Comparison of ENCODE assay signal across 16 mouse cellular contexts in genomic region chr13:69778221-69778620, GRCm38 (mm10). TPM values are rescaled to one million over a fixed set of nuclear protein-coding genes. Genes with fewer than 3 reads are reported as not detected.
A peak's percentile ranks its signal among the peaks of the same experiment; 100 is the strongest.
DNase-seq lines count a peak whose midpoint lies in the region; ATAC-seq and TF ChIP-seq lines count a peak whose summit lies in the region.
"Had no signal": no experiment of that assay in that cellular context is flagged by ENCODE, and none has a peak within 500 bp of the region (broad histone marks: within the 10 kb centered on the region; RNA-seq: fewer than 3 reads in every experiment).

No protein-coding gene starts in this region.

- no peaks in the 10 kb centered on the region for H3K4me1 ChIP-seq in forebrain, postnatal 0 days (ENCODE audit: insufficient read depth)
- no peaks in the 10 kb centered on the region for H3K4me1 ChIP-seq in forebrain, embryonic 13.5 days
- H3K4me1 ChIP-seq: heart, embryonic 10.5 days; midbrain, embryonic 12.5 days had no signal

- no peaks in the 10 kb centered on the region for H3K9me3 ChIP-seq in forebrain, postnatal 0 days (ENCODE audit: low read length)
- no peaks in the 10 kb centered on the region for H3K9me3 ChIP-seq in forebrain, embryonic 13.5 days (replicated peaks)
- H3K9me3 ChIP-seq: embryonic facial prominence, embryonic 10.5 days; heart, embryonic 10.5 days; midbrain, embryonic 12.5 days had no signal

- no peaks in the 10 kb centered on the region for H3K27me3 ChIP-seq in forebrain, postnatal 0 days (ENCODE audit: insufficient read depth, low read length)
- H3K27me3 ChIP-seq in forebrain, embryonic 13.5 days: no peaks in the 10 kb centered on the region
- H3K27me3 ChIP-seq: midbrain, embryonic 12.5 days had no signal

- H3K4me2 ChIP-seq in forebrain, postnatal 0 days (ENCODE audit: low read depth): no peak overlapping the region
- no peak overlapping the region for H3K4me2 ChIP-seq in forebrain, embryonic 13.5 days
- H3K4me2 ChIP-seq: midbrain, embryonic 12.5 days had no signal

- 85% methylated on average over 19 of the region's 19 CpGs for WGBS in forebrain, postnatal 0 days
- WGBS in forebrain, embryonic 13.5 days: 94% methylated on average over 19 of the region's 19 CpGs

- no peak overlapping the region for H3K27ac ChIP-seq in forebrain, postnatal 0 days (ENCODE audit: low read depth, low read length)
- no peak overlapping the region for H3K27ac ChIP-seq in forebrain, embryonic 13.5 days
- H3K27ac ChIP-seq: embryonic facial prominence, embryonic 10.5 days; heart, embryonic 10.5 days; liver, embryonic 14.5 days; midbrain, embryonic 12.5 days had no signal

- ATAC-seq in forebrain, postnatal 0 days: peak; percentile 56; the same call in 1 of the 2 replicates
- no peak for ATAC-seq in forebrain, embryonic 13.5 days

- H3K4me3 ChIP-seq in forebrain, postnatal 0 days (ENCODE audit: low read depth, low read length): no peak overlapping the region
- H3K4me3 ChIP-seq in forebrain, embryonic 13.5 days: no peak overlapping the region
- H3K4me3 ChIP-seq: embryonic facial prominence, embryonic 10.5 days; heart, embryonic 10.5 days; midbrain, embryonic 12.5 days had no signal

- H3K9ac ChIP-seq in forebrain, postnatal 0 days: no peak overlapping the region
- H3K9ac ChIP-seq in forebrain, embryonic 13.5 days: no peak overlapping the region
- H3K9ac ChIP-seq: liver, embryonic 14.5 days; midbrain, embryonic 12.5 days had no signal

- DNase-seq in forebrain, postnatal 0 days: peak; percentile 46
- DNase-seq in layer of hippocampus, adult 8-10 months (ENCODE audit: low spot score in 2 of 2): peak; percentile 75 to 80
- DNase-seq in left cerebral cortex, postnatal 10 days (ENCODE audit: extremely low spot score in 1 of 2, low spot score in 2 of 2): peak; percentile 43 to 44
- DNase-seq in right cerebral cortex, postnatal 36 days (ENCODE audit: low spot score in 2 of 2): peak; percentile 82 to 87
- DNase-seq in adrenal gland, adult 8-10 months: no peak
- DNase-seq in cerebellum, adult 8-10 months: no peak
- DNase-seq in ovary, postnatal 14 days (ENCODE audit: low spot score): no peak
- DNase-seq: cerebellum, adult 9-11 months; lung, postnatal 14 days; thymus, postnatal 36 days had no signal

- intact Hi-C loops in left cerebral cortex, postnatal 10 days (cut with DNase I): no loop called here

- H3K36me3 ChIP-seq in forebrain, postnatal 0 days (ENCODE audit: insufficient read depth): no peaks in the 10 kb centered on the region
- H3K36me3 ChIP-seq in forebrain, embryonic 13.5 days (ENCODE audit: poor library complexity, severe bottlenecking): no peaks in the 10 kb centered on the region
- H3K36me3 ChIP-seq: embryonic facial prominence, embryonic 10.5 days; heart, embryonic 10.5 days; midbrain, embryonic 12.5 days had no signal

- TF ChIP-seq CTCF in forebrain, postnatal 0 days (IDR thresholded peaks at IDR 0.05; ENCODE audit: low read depth): no peak

RNA-seq across cellular contexts. Expression of gene Med10, which starts 24.0 kb away (rescaled TPM):
- 58.5 and 77.2 TPM in 2 replicates for total RNA-seq in forebrain, postnatal 0 days (2014; rRNA removed)
- polyA plus RNA-seq in forebrain, postnatal 0 days (2015; fragmentation: Nextera tagmentation; extraction: Ambion mirVana): 174 and 194 TPM in 2 replicates
- polyA plus RNA-seq in forebrain, embryonic 13.5 days (2015; fragmentation: Nextera tagmentation; extraction: Ambion mirVana): 189 and 201 TPM in 2 replicates
- total RNA-seq in layer of hippocampus, adult 8-10 months (2022): 10 to 100 TPM; 54.9 to 59.6 (median 56.3) TPM
- 10 to 100 TPM; 67.8 TPM for total RNA-seq in left cerebral cortex, postnatal 10 days (2021)
- 10 to 100 TPM; 52.9 to 74.7 (median 62.3) TPM for total RNA-seq in adrenal gland, adult 8-10 months (2022)

RNA-seq across cellular contexts. Expression of gene Ube2ql1, which starts 38.5 kb away (rescaled TPM):
- 120 and 129 TPM in 2 replicates for total RNA-seq in forebrain, postnatal 0 days (2014; rRNA removed)
- polyA plus RNA-seq in forebrain, postnatal 0 days (2015; fragmentation: Nextera tagmentation; extraction: Ambion mirVana): 22.2 and 25.6 TPM in 2 replicates
- polyA plus RNA-seq in forebrain, embryonic 13.5 days (2015; fragmentation: Nextera tagmentation; extraction: Ambion mirVana): 10.5 and 11.4 TPM in 2 replicates
- total RNA-seq in layer of hippocampus, adult 8-10 months (2022): 100 to 1,000 TPM; 155 to 178 (median 169) TPM
- 100 to 1,000 TPM; 195 to 198 TPM for total RNA-seq in left cerebral cortex, postnatal 10 days (2021)
- total RNA-seq in adrenal gland, adult 8-10 months (2022): 1 to 10 TPM in 3 of 4 experiments, under 1 TPM in 1; 0.68 to 2.6 (median 1.7) TPM
- total RNA-seq: CH12.LX had no signal

Comparison
In these comparisons a context has a peak if more than half of its experiments do, and no peak if none do; other contexts are left out.
1. DNase-seq: peak in forebrain, postnatal 0 days (single experiment), layer of hippocampus, adult 8-10 months (2 of 2), left cerebral cortex, postnatal 10 days (2 of 2) and right cerebral cortex, postnatal 36 days (2 of 2); none in adrenal gland, adult 8-10 months (single experiment), cerebellum, adult 8-10 months (single experiment) and ovary, postnatal 14 days (single experiment).
2. RNA of gene Ube2ql1, which starts 38.5 kb away (total RNA-seq): 195 to 198 TPM in left cerebral cortex, postnatal 10 days, 155 to 178 TPM in layer of hippocampus, adult 8-10 months and 120 to 129 TPM in forebrain, postnatal 0 days; 0.68 to 2.6 TPM in adrenal gland, adult 8-10 months; every median in the first group is over 10 times any median in the second.